Mouse (Mus musculus): Measurements from ENCODE around the gene Dhrs3.

GRCm38 (mm10) chr4:144940796-144941462 lies 48.3 kb downstream of the Dhrs3 start:
- TF ChIP-seq POLR2A (IDR thresholded peaks at IDR 0.05; ENCODE audit: low read depth, low read length) (no peak), CTCF (conservative IDR thresholded peaks at IDR 0.05; ENCODE audit: insufficient read depth, insufficient read length, low read depth, low read length) (no peak)
